Mouse (Mus musculus) spleen, adult 2 months (tissue): ENCODE measurements at regions not wholly inside any gene's neighbourhood (a gene's known extent, or its start where the extent isn't known, plus 50 kb on each side); places are given as distances from the start of the nearest gene placed in this dataset.

Experiments
- DNase-seq, 2 experiments: peaks; one replicate each; pipeline versions ENCODE4 v3.0.0 to v3.0.0-alpha.2; 2012 to 2021; ENCODE audit warnings: low spot score in 2 of 2, low read depth in 1 of 2
- H3K27ac ChIP-seq: fragments of 200-500 bp; 2 replicates; pipeline ENCODE4 v1.5.1; 2012; ENCODE audit warnings: low read length, inconsistent platforms; ENCODE audit not compliant: insufficient read depth
- H3K27me3 ChIP-seq: fragments of 200-500 bp; 2 replicates; pipeline ENCODE4 v1.6.1; 2012; ENCODE audit warnings: mild to moderate bottlenecking, moderate library complexity, low read length, inconsistent platforms; ENCODE audit not compliant: control insufficient read depth, insufficient read depth
- H3K36me3 ChIP-seq: fragments of 200-500 bp; 2 replicates; pipeline ENCODE4 v1.6.1; 2012; ENCODE audit warnings: mild to moderate bottlenecking, low read length, inconsistent platforms; ENCODE audit not compliant: control insufficient read depth, insufficient read depth
- H3K4me1 ChIP-seq: fragments of 200-500 bp; 2 replicates; pipeline ENCODE4 v1.6.1; 2011; ENCODE audit warnings: inconsistent platforms; ENCODE audit not compliant: control insufficient read depth, insufficient read depth, insufficient read length
- H3K4me3 ChIP-seq: fragments of 200-500 bp; 2 replicates; pipeline ENCODE4 v1.5.1; 2011; ENCODE audit warnings: mild to moderate bottlenecking, inconsistent platforms; ENCODE audit not compliant: insufficient read depth, insufficient read length; ENCODE audit errors: extremely low read depth
- CTCF ChIP-seq: fragments of 200-500 bp; IDR thresholded peaks from 2 replicates; pipeline ENCODE4 v1.5.1; 2011; ENCODE audit warnings: mild to moderate bottlenecking, inconsistent platforms; ENCODE audit not compliant: insufficient read depth, insufficient read length, insufficient replicate concordance; ENCODE audit errors: extremely low read depth
- POLR2A ChIP-seq: fragments of 200-500 bp; IDR thresholded peaks from 2 replicates; pipeline ENCODE4 v1.6.1; 2011; ENCODE audit warnings: low read depth, low read length, inconsistent platforms
- WGBS: fragments of 180-500 bp; shearing (Covaris S2); methylation state at CpG from one replicate; pipeline ENCODE4 v1.1.7; 2018; 5-methylcytosine and 5-hydroxymethylcytosine counted together

DNA sequence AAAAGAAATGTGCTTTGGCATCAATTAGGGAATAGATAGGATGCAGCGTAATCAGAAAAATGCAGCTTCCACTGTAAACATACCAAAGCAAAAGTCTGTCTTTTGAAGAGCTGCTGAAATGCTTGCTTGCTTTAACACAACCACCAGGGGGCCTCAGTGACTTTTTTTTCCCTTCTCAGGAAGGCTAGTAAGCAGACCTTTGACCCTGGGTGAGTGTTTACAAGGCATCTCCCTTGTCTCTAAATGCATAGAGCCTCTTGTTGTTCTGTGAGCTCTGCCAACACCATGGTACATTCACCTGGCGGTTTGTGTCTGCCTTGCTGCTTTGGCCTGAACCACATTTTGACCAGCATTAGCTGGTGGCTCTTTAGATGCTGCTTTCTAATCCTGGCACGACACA, 191.9 kb upstream of the C9orf72 start:
- no peaks in the 10 kb centered on the region for H3K4me1 ChIP-seq
- no peak overlapping the region for H3K27ac ChIP-seq
- H3K27me3 ChIP-seq = no peaks in the 10 kb centered on the region
- WGBS = 75% methylated on average over 3 of the region's 3 CpGs
- H3K4me3 ChIP-seq = no peak overlapping the region
- H3K36me3 ChIP-seq = no peaks in the 10 kb centered on the region
- TF ChIP-seq POLR2A (no peak), CTCF (no peak)
- DNase-seq = no peak

DNA sequence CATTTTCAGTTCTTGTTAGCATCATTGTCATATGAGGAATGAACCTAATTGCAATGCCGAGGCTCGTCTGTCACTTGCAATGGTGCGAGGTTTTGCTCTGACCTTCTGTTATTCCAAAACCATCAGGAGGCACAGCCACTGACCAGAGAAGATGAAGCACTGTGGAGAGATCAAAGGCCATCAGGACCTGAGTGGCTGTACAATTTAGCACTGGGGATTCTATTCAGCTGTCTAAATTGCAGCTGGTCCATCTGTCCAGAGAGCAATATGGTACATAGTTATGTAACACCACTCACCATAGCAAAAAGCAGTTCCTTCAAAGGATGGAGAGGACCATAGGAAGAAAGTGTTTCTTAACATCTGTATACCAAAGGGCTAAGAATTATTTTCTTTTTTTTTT, 187.5 kb upstream of the C9orf72 start:
- DNase-seq = no peak
- WGBS = 86% methylated on average over 3 of the region's 3 CpGs
- Histone ChIP-seq H3K27me3 (no peaks in the 10 kb centered on the region), H3K27ac (no peak overlapping the region), H3K4me1 (no peaks in the 10 kb centered on the region), H3K36me3 (no peaks in the 10 kb centered on the region), H3K4me3 (no peak overlapping the region)
- TF ChIP-seq CTCF = no peak
- no peak for TF ChIP-seq POLR2A

- TF ChIP-seq POLR2A = no peak
- TF ChIP-seq CTCF = no peak
- Histone ChIP-seq H3K27me3 (no peaks in the 10 kb centered on the region), H3K27ac (no peak overlapping the region), H3K4me1 (no peaks in the 10 kb centered on the region), H3K36me3 (no peaks in the 10 kb centered on the region), H3K4me3 (no peak overlapping the region)
- WGBS = 83% methylated on average over 7 of the region's 7 CpGs
- DNase-seq = no peak
Observed at GRCm38 (mm10) chr4:35405301-35406006, 179.5 kb upstream of the C9orf72 start.

DNA sequence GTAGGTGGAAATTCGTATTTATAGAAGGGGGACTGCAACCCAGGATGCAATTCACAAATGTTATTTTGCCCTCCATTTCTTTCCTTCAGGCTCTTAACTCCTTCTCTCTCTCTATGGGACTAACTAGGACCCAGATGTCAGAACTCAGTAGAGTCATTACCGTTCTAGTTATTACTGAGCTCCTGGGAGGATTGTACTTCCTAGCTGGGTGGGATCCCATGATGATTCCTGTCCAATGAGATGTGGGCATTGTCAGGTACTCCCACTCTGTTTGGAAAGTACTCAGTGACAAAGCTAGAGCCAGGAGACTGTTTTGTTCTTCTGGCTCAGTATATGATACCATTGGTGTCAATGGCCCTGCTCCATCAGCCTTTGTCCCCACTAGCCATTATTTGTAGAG, 178.1 kb upstream of the C9orf72 start:
- Histone ChIP-seq H3K27ac (no peak overlapping the region), H3K27me3 (no peaks in the 10 kb centered on the region), H3K4me3 (no peak overlapping the region), H3K36me3 (no peaks in the 10 kb centered on the region), H3K4me1 (no peaks in the 10 kb centered on the region)
- TF ChIP-seq POLR2A (no peak), CTCF (no peak)
- DNase-seq = no peak
- 70% methylated on average over 2 of the region's 2 CpGs for WGBS

- no peaks in the 10 kb centered on the region for H3K4me1 ChIP-seq
- DNase-seq = no peak
- H3K27ac ChIP-seq = no peak overlapping the region
- WGBS = 76% methylated on average over 6 of the region's 6 CpGs
- no peak overlapping the region for H3K4me3 ChIP-seq
- no peak for TF ChIP-seq POLR2A
- H3K36me3 ChIP-seq = no peaks in the 10 kb centered on the region
- no peaks in the 10 kb centered on the region for H3K27me3 ChIP-seq
Observed at GRCm38 (mm10) chr4:35403594-35403993, 177.6 kb upstream of the C9orf72 start.

GRCm38 (mm10) chr4:35402376-35403133, 176.6 kb upstream of the C9orf72 start:
- Histone ChIP-seq H3K4me1 (no peaks in the 10 kb centered on the region), H3K36me3 (no peaks in the 10 kb centered on the region), H3K27me3 (no peaks in the 10 kb centered on the region), H3K27ac (no peak overlapping the region), H3K4me3 (no peak overlapping the region)
- no peak for DNase-seq
- no peak for TF ChIP-seq POLR2A
- WGBS = 83% methylated on average over 9 of the region's 9 CpGs

DNA sequence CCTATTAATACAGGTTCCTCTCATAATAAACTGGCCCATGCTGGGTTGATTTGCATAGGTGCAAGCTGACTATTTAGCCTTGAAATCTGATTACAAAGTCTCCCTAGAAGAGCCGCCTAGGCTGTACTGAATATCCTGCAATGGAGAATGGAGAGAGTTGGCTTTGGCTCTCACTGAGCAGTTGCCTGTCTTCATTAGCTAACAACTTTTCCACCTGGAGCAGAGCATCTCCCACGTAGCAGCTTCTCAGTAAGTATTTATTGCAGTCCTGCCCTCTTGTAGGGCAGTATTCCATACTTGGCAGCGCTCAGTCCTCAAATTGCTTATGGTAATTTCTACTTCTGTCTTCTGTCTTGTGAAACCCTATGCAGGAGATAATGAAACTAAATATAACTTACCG, 175.8 kb upstream of the C9orf72 start:
- Histone ChIP-seq H3K36me3 (no peaks in the 10 kb centered on the region), H3K4me1 (no peaks in the 10 kb centered on the region), H3K27me3 (no peaks in the 10 kb centered on the region), H3K4me3 (no peak overlapping the region), H3K27ac (no peak overlapping the region)
- TF ChIP-seq CTCF = no peak
- TF ChIP-seq POLR2A = no peak
- WGBS = 77% methylated on average over 4 of the region's 4 CpGs
- no peak for DNase-seq
